Mouse (Mus musculus) limb, embryonic 13.5 days (tissue): ENCODE results near the gene Patl2. TPM values are rescaled to one million over a fixed set of nuclear protein-coding genes. Genes with fewer than 3 reads are reported as not detected.

Experiments
- ATAC-seq: fragments of 200-750 bp; cut with Nextera tagmentation; 2 replicates; pipeline ENCODE4 v1.8.0; 2017; ENCODE audit warnings: low read depth, moderate number of reproducible peaks, moderate TSS enrichment; ENCODE audit not compliant: low FRiP score
- H3K27ac ChIP-seq: fragments of 300-500 bp; sonication (generic); 2 replicates; pipeline ENCODE4 v1.5.1; 2015; ENCODE audit warnings: inconsistent platforms, mild to moderate bottlenecking, moderate library complexity
- H3K27me3 ChIP-seq: fragments of 300-500 bp; sonication (generic); 2 replicates; pipeline ENCODE4 v1.6.1; 2015; ENCODE audit warnings: mild to moderate bottlenecking, inconsistent platforms
- H3K36me3 ChIP-seq: fragments of 300-500 bp; sonication (generic); 2 replicates; pipeline ENCODE4 v1.6.1; 2015; ENCODE audit warnings: inconsistent platforms, mild to moderate bottlenecking, moderate library complexity
- H3K4me1 ChIP-seq: fragments of 300-500 bp; sonication (generic); 2 replicates; pipeline ENCODE4 v1.6.1; 2015; ENCODE audit warnings: inconsistent platforms
- H3K4me2 ChIP-seq: fragments of 300-500 bp; sonication (generic); replicated peaks from 2 replicates; pipeline ENCODE4 v1.6.1; 2015; ENCODE audit warnings: inconsistent platforms, mild to moderate bottlenecking, moderate library complexity
- H3K4me3 ChIP-seq: fragments of 300-500 bp; sonication (generic); 2 replicates; pipeline ENCODE4 v1.5.1; 2015; ENCODE audit warnings: moderate library complexity, mild to moderate bottlenecking, inconsistent platforms
- H3K9ac ChIP-seq: fragments of 300-500 bp; sonication (generic); 2 replicates; pipeline ENCODE4 v1.6.1; 2015; ENCODE audit warnings: mild to moderate bottlenecking, inconsistent platforms
- H3K9me3 ChIP-seq: fragments of 300-500 bp; sonication (generic); 2 replicates; pipeline ENCODE4 v1.6.1; 2016; ENCODE audit warnings: inconsistent platforms
- WGBS: fragments of 180-500 bp; shearing (Covaris S2); methylation state at CpG from one replicate; pipeline ENCODE4 v1.1.7; 2015; 5-methylcytosine and 5-hydroxymethylcytosine counted together
- polyA plus RNA-seq: library from polyadenylated mRNA; unstranded; fragments of >200 nt; fragmentation: Nextera tagmentation; extraction: Ambion mirVana; gene quantifications from 2 replicates; pipeline ENCODE4 v1.2.1, GENCODE M21; 2015

Gene Patl2
- 0.08 TPM in 1 of 2 replicates, not detected in the other for polyA plus RNA-seq

GRCm38 (mm10) chr2:122186106-122186505 is at the start of gene Patl2, which contains the start of gene Terb2:
Patl2 (minus strand) TSS chr2:122186189.
Terb2 (plus strand) TSS chr2:122186272.
- no peaks in the 10 kb centered on the region for H3K4me1 ChIP-seq
- no peak within 1 kb of the TSS for H3K9ac ChIP-seq
- H3K27me3 ChIP-seq: no peaks in the 10 kb centered on the region
- no peaks in the 10 kb centered on the region for H3K36me3 ChIP-seq
- ATAC-seq: no peak
- no peak within 1 kb of the TSS for H3K4me3 ChIP-seq
- no peak within 1 kb of the TSS for H3K4me2 ChIP-seq
- 79% methylated on average over 17 of the region's 17 CpGs for WGBS
- H3K27ac ChIP-seq: no peak within 1 kb of the TSS
- H3K9me3 ChIP-seq: no peaks in the 10 kb centered on the region

GRCm38 (mm10) chr2:122235425-122235824 is 49.4 kb upstream of the Patl2 start:
- 91% methylated on average over 2 of the region's 2 CpGs for WGBS
- H3K9ac ChIP-seq: no peak overlapping the region
- peaks cover 10% of the 10 kb centered on the region for H3K4me1 ChIP-seq
- no peak for ATAC-seq
- H3K36me3 ChIP-seq: no peaks in the 10 kb centered on the region
- peak overlapping the region; percentile 85 for H3K4me2 ChIP-seq
- H3K27me3 ChIP-seq: no peaks in the 10 kb centered on the region
- peak overlapping the region; percentile 61 for H3K4me3 ChIP-seq
- H3K27ac ChIP-seq: no peak overlapping the region
- H3K9me3 ChIP-seq: no peaks in the 10 kb centered on the region

GRCm38 (mm10) chr2:122234611-122235288 is 48.8 kb upstream of the Patl2 start, which contains the start of gene Sord:
Sord (plus strand) TSS chr2:122234749.
- ATAC-seq: peak; percentile 94

GRCm38 (mm10) chr2:122233759-122234557 is 48.0 kb upstream of the Patl2 start:
- H3K27ac ChIP-seq: peak overlapping the region; percentile 58; the same call in 1 of the 2 replicates
- H3K4me1 ChIP-seq: peaks cover 10% of the 10 kb centered on the region
- 8% methylated on average over 26 of the region's 26 CpGs for WGBS
- H3K36me3 ChIP-seq: no peaks in the 10 kb centered on the region
- H3K4me3 ChIP-seq: peak overlapping the region; percentile 61
- peak; percentile 38 for ATAC-seq
- no peaks in the 10 kb centered on the region for H3K27me3 ChIP-seq
- H3K9ac ChIP-seq: peak overlapping the region; percentile 72
- peak overlapping the region; percentile 85 for H3K4me2 ChIP-seq
- H3K9me3 ChIP-seq: no peaks in the 10 kb centered on the region

More at GRCm38 (mm10) chr2:122234611-122235288, 48.8 kb upstream of the Patl2 start, which contains the start of gene Sord:
- Histone ChIP-seq H3K9me3 (no peaks in the 10 kb centered on the region), H3K4me3 (peak within 1 kb of the TSS; percentile 61), H3K36me3 (no peaks in the 10 kb centered on the region), H3K9ac (peak within 1 kb of the TSS; percentile 72), H3K4me1 (peaks cover 10% of the 10 kb centered on the region), H3K27ac (peak within 1 kb of the TSS; percentile 58; the same call in 1 of the 2 replicates), H3K27me3 (no peaks in the 10 kb centered on the region), H3K4me2 (peak within 1 kb of the TSS; percentile 85)
- 1% methylated on average over 35 of the region's 35 CpGs for WGBS

- 54% methylated on average over 5 of the region's 5 CpGs for WGBS
- H3K9ac ChIP-seq: no peak overlapping the region
- no peaks in the 10 kb centered on the region for H3K36me3 ChIP-seq
- peaks cover 10% of the 10 kb centered on the region for H3K4me1 ChIP-seq
- peak overlapping the region; percentile 85 for H3K4me2 ChIP-seq
- no peaks in the 10 kb centered on the region for H3K27me3 ChIP-seq
- ATAC-seq: no peak
- peak overlapping the region; percentile 61; the same call in 1 of the 2 replicates for H3K4me3 ChIP-seq
- H3K9me3 ChIP-seq: no peaks in the 10 kb centered on the region
- no peak overlapping the region for H3K27ac ChIP-seq
Observed at GRCm38 (mm10) chr2:122233341-122233740, 47.4 kb upstream of the Patl2 start.

- Histone ChIP-seq H3K4me1 (peaks cover 10% of the 10 kb centered on the region), H3K27me3 (no peaks in the 10 kb centered on the region), H3K9ac (no peak overlapping the region), H3K36me3 (no peaks in the 10 kb centered on the region), H3K4me3 (no peak overlapping the region), H3K27ac (no peak overlapping the region), H3K9me3 (no peaks in the 10 kb centered on the region), H3K4me2 (no peak overlapping the region)
- ATAC-seq: no peak
- WGBS: 83% methylated on average over 9 of the region's 9 CpGs
Observed at GRCm38 (mm10) chr2:122231616-122232015, 45.6 kb upstream of the Patl2 start.

GRCm38 (mm10) chr2:122230395-122230794 is 44.4 kb upstream of the Patl2 start:
- Histone ChIP-seq H3K4me3 (no peak overlapping the region), H3K4me1 (peaks cover 9% of the 10 kb centered on the region), H3K27me3 (no peaks in the 10 kb centered on the region), H3K27ac (no peak overlapping the region), H3K36me3 (no peaks in the 10 kb centered on the region), H3K9ac (no peak overlapping the region), H3K4me2 (no peak overlapping the region), H3K9me3 (no peaks in the 10 kb centered on the region)
- WGBS: 81% methylated on average over 6 of the region's 6 CpGs
- ATAC-seq: no peak

GRCm38 (mm10) chr2:122223654-122224053 is 37.7 kb upstream of the Patl2 start:
- ATAC-seq: no peak
- H3K27ac ChIP-seq: no peak overlapping the region
- H3K36me3 ChIP-seq: no peaks in the 10 kb centered on the region

GRCm38 (mm10) chr2:122222272-122222671 is 36.3 kb upstream of the Patl2 start:
- H3K4me1 ChIP-seq: no peaks in the 10 kb centered on the region
- no peaks in the 10 kb centered on the region for H3K27me3 ChIP-seq
- H3K27ac ChIP-seq: no peak overlapping the region
- ATAC-seq: no peak
- H3K9me3 ChIP-seq: no peaks in the 10 kb centered on the region
- H3K36me3 ChIP-seq: no peaks in the 10 kb centered on the region
- H3K4me3 ChIP-seq: no peak overlapping the region
- H3K9ac ChIP-seq: no peak overlapping the region
- no peak overlapping the region for H3K4me2 ChIP-seq
- WGBS: 85% methylated on average over 5 of the region's 5 CpGs

More at GRCm38 (mm10) chr2:122223654-122224053, 37.7 kb upstream of the Patl2 start:
- Histone ChIP-seq H3K4me1 (no peaks in the 10 kb centered on the region), H3K9me3 (no peaks in the 10 kb centered on the region), H3K27me3 (no peaks in the 10 kb centered on the region), H3K4me3 (no peak overlapping the region), H3K9ac (no peak overlapping the region), H3K4me2 (no peak overlapping the region)

GRCm38 (mm10) chr2:122221798-122222197 is 35.8 kb upstream of the Patl2 start:
- no peak for ATAC-seq
- no peak overlapping the region for H3K27ac ChIP-seq
- no peaks in the 10 kb centered on the region for H3K36me3 ChIP-seq
- H3K4me3 ChIP-seq: no peak overlapping the region
- 25% methylated on average over 5 of the region's 5 CpGs for WGBS
- no peak overlapping the region for H3K4me2 ChIP-seq
- H3K9me3 ChIP-seq: no peaks in the 10 kb centered on the region
- H3K4me1 ChIP-seq: no peaks in the 10 kb centered on the region
- H3K9ac ChIP-seq: no peak overlapping the region
- H3K27me3 ChIP-seq: no peaks in the 10 kb centered on the region

GRCm38 (mm10) chr2:122221378-122221777 is 35.4 kb upstream of the Patl2 start:
- WGBS: 58% methylated on average over 4 of the region's 4 CpGs
- Histone ChIP-seq H3K27me3 (no peaks in the 10 kb centered on the region), H3K4me3 (no peak overlapping the region), H3K9ac (no peak overlapping the region), H3K4me1 (no peaks in the 10 kb centered on the region), H3K9me3 (no peaks in the 10 kb centered on the region), H3K27ac (no peak overlapping the region), H3K4me2 (no peak overlapping the region), H3K36me3 (no peaks in the 10 kb centered on the region)
- no peak for ATAC-seq

- 82% methylated on average over 2 of the region's 2 CpGs for WGBS
- Histone ChIP-seq H3K27me3 (no peaks in the 10 kb centered on the region), H3K9ac (no peak overlapping the region), H3K27ac (no peak overlapping the region), H3K9me3 (no peaks in the 10 kb centered on the region), H3K4me2 (no peak overlapping the region), H3K4me1 (no peaks in the 10 kb centered on the region), H3K4me3 (no peak overlapping the region), H3K36me3 (no peaks in the 10 kb centered on the region)
- ATAC-seq: no peak
Observed at GRCm38 (mm10) chr2:122218234-122218633, 32.2 kb upstream of the Patl2 start.
